Mouse (Mus musculus): ENCODE measurements at regions not wholly inside any gene's neighbourhood (a gene's known extent, or its start where the extent isn't known, plus 50 kb on each side); places are given as distances from the start of the nearest gene placed in this dataset.

- Histone ChIP-seq H3K9me3 (no peaks in the 10 kb centered on the region), H3K4me1 (replicated peaks) (0 out of 2 replicates have a peak, but pooled peaks cover 4% of the 10 kb centered on the region), H3K9ac (replicated peaks) (no peak overlapping the region), H3K27ac (no peak overlapping the region), H3K36me3 (no peaks in the 10 kb centered on the region), H3K4me3 (replicated peaks) (no peak overlapping the region), H3K27me3 (no peaks in the 10 kb centered on the region), H3K4me2 (replicated peaks) (no peak overlapping the region)
- WGBS = 85% methylated on average over 2 of the region's 2 CpGs
- ATAC-seq = no peak
Observed at GRCm38 (mm10) chr16:76545942-76546341, 172.3 kb upstream of the Nrip1 start.

- WGBS = 91% methylated on average over 4 of the region's 4 CpGs
- H3K27me3 ChIP-seq = no peaks in the 10 kb centered on the region
- H3K27ac ChIP-seq = no peak overlapping the region
- H3K4me1 ChIP-seq (replicated peaks) = peaks cover 12% of the 10 kb centered on the region
- no peak overlapping the region for H3K9ac ChIP-seq (replicated peaks)
- H3K4me2 ChIP-seq (replicated peaks) = no peak overlapping the region
- H3K9me3 ChIP-seq = no peaks in the 10 kb centered on the region
- no peak overlapping the region for H3K4me3 ChIP-seq (replicated peaks)
- ATAC-seq = no peak
- no peaks in the 10 kb centered on the region for H3K36me3 ChIP-seq
Observed at GRCm38 (mm10) chr16:76544972-76545371, 171.3 kb upstream of the Nrip1 start.

- no peaks in the 10 kb centered on the region for H3K27me3 ChIP-seq
- H3K9me3 ChIP-seq = no peaks in the 10 kb centered on the region
- H3K4me2 ChIP-seq (replicated peaks) = no peak overlapping the region
- H3K36me3 ChIP-seq = no peaks in the 10 kb centered on the region
- H3K4me1 ChIP-seq (replicated peaks) = peaks cover 20% of the 10 kb centered on the region
- no peak overlapping the region for H3K9ac ChIP-seq (replicated peaks)
- no peak overlapping the region for H3K27ac ChIP-seq
- H3K4me3 ChIP-seq (replicated peaks) = no peak overlapping the region
- ATAC-seq = no peak
- 28% methylated on average over 5 of the region's 5 CpGs for WGBS
Observed at GRCm38 (mm10) chr16:76540964-76541363, 167.3 kb upstream of the Nrip1 start.

- peaks cover 20% of the 10 kb centered on the region for H3K4me1 ChIP-seq (replicated peaks)
- H3K27ac ChIP-seq = no peak overlapping the region
- ATAC-seq = no peak
Observed at GRCm38 (mm10) chr16:76540328-76540923, 166.8 kb upstream of the Nrip1 start.

GRCm38 (mm10) chr16:76539669-76540068 is 166.0 kb upstream of the Nrip1 start:
- H3K9ac ChIP-seq (replicated peaks) = no peak overlapping the region
- ATAC-seq = peak; percentile 95
- H3K9me3 ChIP-seq = no peaks in the 10 kb centered on the region
- no peak overlapping the region for H3K27ac ChIP-seq
- no peak overlapping the region for H3K4me2 ChIP-seq (replicated peaks)
- H3K27me3 ChIP-seq = no peaks in the 10 kb centered on the region
- H3K4me3 ChIP-seq (replicated peaks) = no peak overlapping the region
- peaks cover 20% of the 10 kb centered on the region for H3K4me1 ChIP-seq (replicated peaks)
- no peaks in the 10 kb centered on the region for H3K36me3 ChIP-seq
- 3% methylated on average over 6 of the region's 6 CpGs for WGBS

More at GRCm38 (mm10) chr16:76540328-76540923, 166.8 kb upstream of the Nrip1 start:
- H3K27me3 ChIP-seq = no peaks in the 10 kb centered on the region
- no peaks in the 10 kb centered on the region for H3K9me3 ChIP-seq
- no peaks in the 10 kb centered on the region for H3K36me3 ChIP-seq
- H3K4me2 ChIP-seq (replicated peaks) = no peak overlapping the region
- 45% methylated on average over 8 of the region's 8 CpGs for WGBS
- H3K9ac ChIP-seq (replicated peaks) = no peak overlapping the region
- H3K4me3 ChIP-seq (replicated peaks) = no peak overlapping the region

GRCm38 (mm10) chr16:76537871-76538270 is 164.2 kb upstream of the Nrip1 start:
- Histone ChIP-seq H3K4me1 (replicated peaks) (peaks cover 20% of the 10 kb centered on the region), H3K27me3 (no peaks in the 10 kb centered on the region), H3K36me3 (no peaks in the 10 kb centered on the region), H3K9me3 (no peaks in the 10 kb centered on the region), H3K9ac (replicated peaks) (no peak overlapping the region), H3K4me3 (replicated peaks) (no peak overlapping the region), H3K4me2 (replicated peaks) (no peak overlapping the region), H3K27ac (no peak overlapping the region)
- WGBS = 93% methylated on average over 11 of the region's 11 CpGs
- no peak for ATAC-seq

- H3K36me3 ChIP-seq = no peaks in the 10 kb centered on the region
- no peak overlapping the region for H3K27ac ChIP-seq
- ATAC-seq = no peak
- no peak overlapping the region for H3K4me3 ChIP-seq (replicated peaks)
- H3K4me1 ChIP-seq (replicated peaks) = no peaks in the 10 kb centered on the region
- no peak overlapping the region for H3K4me2 ChIP-seq (replicated peaks)
- no peaks in the 10 kb centered on the region for H3K9me3 ChIP-seq
- 90% methylated on average over 8 of the region's 8 CpGs for WGBS
- H3K27me3 ChIP-seq = no peaks in the 10 kb centered on the region
- H3K9ac ChIP-seq (replicated peaks) = no peak overlapping the region
Observed at GRCm38 (mm10) chr16:76532928-76533217, 159.2 kb upstream of the Nrip1 start.

GRCm38 (mm10) chr16:76532142-76532927 is 158.7 kb upstream of the Nrip1 start:
- H3K36me3 ChIP-seq = no peaks in the 10 kb centered on the region
- no peak for ATAC-seq
- no peaks in the 10 kb centered on the region for H3K9me3 ChIP-seq
- 79% methylated on average over 19 of the region's 19 CpGs for WGBS
- H3K4me1 ChIP-seq (replicated peaks) = no peaks in the 10 kb centered on the region
- H3K9ac ChIP-seq (replicated peaks) = no peak overlapping the region
- H3K27me3 ChIP-seq = no peaks in the 10 kb centered on the region
- no peak overlapping the region for H3K27ac ChIP-seq
- H3K4me2 ChIP-seq (replicated peaks) = no peak overlapping the region
- no peak overlapping the region for H3K4me3 ChIP-seq (replicated peaks)

GRCm38 (mm10) chr16:76530886-76531285 is 157.3 kb upstream of the Nrip1 start:
- no peaks in the 10 kb centered on the region for H3K4me1 ChIP-seq (replicated peaks)
- H3K4me3 ChIP-seq (replicated peaks) = no peak overlapping the region
- no peaks in the 10 kb centered on the region for H3K9me3 ChIP-seq
- no peak overlapping the region for H3K9ac ChIP-seq (replicated peaks)
- WGBS = 88% methylated on average over 3 of the region's 3 CpGs
- no peak overlapping the region for H3K27ac ChIP-seq
- no peaks in the 10 kb centered on the region for H3K36me3 ChIP-seq
- H3K4me2 ChIP-seq (replicated peaks) = no peak overlapping the region
- no peak for ATAC-seq
- H3K27me3 ChIP-seq = no peaks in the 10 kb centered on the region

GRCm38 (mm10) chr16:76529613-76530012 is 156.0 kb upstream of the Nrip1 start:
- H3K9me3 ChIP-seq = no peaks in the 10 kb centered on the region
- no peak for ATAC-seq
- no peak overlapping the region for H3K27ac ChIP-seq
- WGBS = 96% methylated on average over 4 of the region's 4 CpGs
- no peak overlapping the region for H3K9ac ChIP-seq (replicated peaks)
- H3K4me3 ChIP-seq (replicated peaks) = no peak overlapping the region
- no peaks in the 10 kb centered on the region for H3K4me1 ChIP-seq (replicated peaks)
- H3K36me3 ChIP-seq = no peaks in the 10 kb centered on the region
- H3K27me3 ChIP-seq = no peaks in the 10 kb centered on the region
- H3K4me2 ChIP-seq (replicated peaks) = no peak overlapping the region

- Histone ChIP-seq H3K4me1 (replicated peaks) (no peaks in the 10 kb centered on the region), H3K4me3 (replicated peaks) (no peak overlapping the region), H3K36me3 (no peaks in the 10 kb centered on the region), H3K4me2 (replicated peaks) (no peak overlapping the region), H3K9me3 (no peaks in the 10 kb centered on the region), H3K27ac (no peak overlapping the region), H3K9ac (replicated peaks) (no peak overlapping the region), H3K27me3 (no peaks in the 10 kb centered on the region)
- ATAC-seq = no peak
- 89% methylated on average over 6 of the region's 6 CpGs for WGBS
Observed at GRCm38 (mm10) chr16:76527106-76527949, 153.7 kb upstream of the Nrip1 start.

GRCm38 (mm10) chr16:76525563-76525962 is 151.9 kb upstream of the Nrip1 start:
- WGBS = 90% methylated on average over 5 of the region's 5 CpGs
- ATAC-seq = no peak
- Histone ChIP-seq H3K36me3 (no peaks in the 10 kb centered on the region), H3K27me3 (no peaks in the 10 kb centered on the region), H3K4me1 (replicated peaks) (no peaks in the 10 kb centered on the region), H3K9me3 (no peaks in the 10 kb centered on the region), H3K9ac (replicated peaks) (no peak overlapping the region), H3K4me3 (replicated peaks) (no peak overlapping the region), H3K4me2 (replicated peaks) (no peak overlapping the region), H3K27ac (no peak overlapping the region)
